Comparison of ENCODE assay signal across 20 mouse cellular contexts in the genomic region with DNA sequence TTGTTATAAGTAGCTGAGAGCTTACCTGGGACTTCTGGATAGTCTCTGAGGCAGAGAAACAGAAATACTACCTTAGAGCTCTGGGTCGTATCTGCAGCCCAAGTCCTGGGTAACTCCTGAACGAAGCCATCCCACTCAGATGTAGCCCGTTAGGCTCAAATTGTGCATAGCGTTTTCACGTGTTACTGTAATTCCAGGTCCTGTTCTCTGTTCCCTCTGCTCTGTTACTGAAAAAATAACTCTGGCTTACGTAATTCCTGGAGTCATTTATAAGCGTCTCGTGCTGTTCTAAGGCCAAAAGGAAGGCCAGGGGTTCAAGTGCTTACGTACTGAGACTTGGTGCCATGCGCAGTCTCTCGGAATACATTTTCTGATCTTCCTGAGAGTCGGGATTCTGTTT. TPM values are rescaled to one million over a fixed set of nuclear protein-coding genes. Genes with fewer than 3 reads are reported as not detected.
A peak's percentile ranks its signal among the peaks of the same experiment; 100 is the strongest.
DNase-seq lines count a peak whose midpoint lies in the region; ATAC-seq and TF ChIP-seq lines count a peak whose summit lies in the region.
"Had no signal": no experiment of that assay in that cellular context is flagged by ENCODE, and none has a peak within 500 bp of the region (broad histone marks: within the 10 kb centered on the region; RNA-seq: fewer than 3 reads in every experiment).

No protein-coding gene starts in this region.

- intact Hi-C loops in heart, adult 2 months (cut with DNase I), result no loop called here

- TF ChIP-seq EP300 in heart, adult 2 months (IDR thresholded peaks at IDR 0.05; ENCODE audit: insufficient read depth, low read depth, low read length), result no peak

- no peaks in the 10 kb centered on the region for H3K27me3 ChIP-seq in heart, adult 2 months (ENCODE audit: control insufficient read depth, insufficient read depth, low read length)
- H3K27me3 ChIP-seq in kidney, embryonic 16.5 days (ENCODE audit: insufficient read depth, low read length), result no peaks in the 10 kb centered on the region
- no peaks in the 10 kb centered on the region for H3K27me3 ChIP-seq in hindbrain, embryonic 10.5 days (ENCODE audit: insufficient read depth, poor library complexity, severe bottlenecking)
- H3K27me3 ChIP-seq: embryonic facial prominence, embryonic 12.5 days; forebrain, embryonic 13.5 days; forebrain, embryonic 15.5 days had no signal

- H3K4me1 ChIP-seq in heart, adult 2 months (ENCODE audit: control insufficient read depth, insufficient read depth, low read length), result no peaks in the 10 kb centered on the region
- no peaks in the 10 kb centered on the region; the same call in 1 of the 2 replicates for H3K4me1 ChIP-seq in kidney, embryonic 16.5 days (ENCODE audit: insufficient read depth, low read length)
- H3K4me1 ChIP-seq in hindbrain, embryonic 10.5 days (replicated peaks), result no peaks in the 10 kb centered on the region; the same call in 1 of the 2 replicates
- H3K4me1 ChIP-seq: forebrain, embryonic 13.5 days; forebrain, embryonic 15.5 days had no signal

- DNase-seq in heart, adult 11 months, result peak; percentile 51
- no peak for DNase-seq in heart, adult 2 months
- no peak for DNase-seq in kidney, postnatal 14 days
- DNase-seq in brain, adult 2 months (ENCODE audit: low read depth, low spot score), result peak; percentile 15
- DNase-seq in hindbrain, embryonic 10.5 days (ENCODE audit: low spot score), result no peak
- DNase-seq: adrenal gland, adult 2 months; adrenal gland, postnatal 10 days; adrenal gland, postnatal 25 days; cerebellum, adult 11-12 months; cerebellum, adult 2 months; cerebellum, adult 9-10 months; cerebellum, postnatal 10 days; cerebellum, postnatal 25 days had no signal

- WGBS in heart, adult 2 months, result 97% methylated on average over 12 of the region's 12 CpGs
- 84% methylated on average over 12 of the region's 12 CpGs for WGBS in kidney, embryonic 16.5 days
- WGBS in hindbrain, embryonic 10.5 days, result 95% methylated on average over 12 of the region's 12 CpGs

- H3K4me2 ChIP-seq in kidney, embryonic 16.5 days (replicated peaks; ENCODE audit: low read depth, low read length), result no peak overlapping the region
- H3K4me2 ChIP-seq: embryonic facial prominence, embryonic 12.5 days; forebrain, embryonic 13.5 days; forebrain, embryonic 15.5 days had no signal

- H3K4me3 ChIP-seq in heart, adult 2 months, result no peak overlapping the region
- no peak overlapping the region for H3K4me3 ChIP-seq in kidney, embryonic 16.5 days (ENCODE audit: low read length)
- no peak overlapping the region for H3K4me3 ChIP-seq in hindbrain, embryonic 10.5 days
- H3K4me3 ChIP-seq: embryonic facial prominence, embryonic 10.5 days; embryonic facial prominence, embryonic 12.5 days; forebrain, embryonic 13.5 days; forebrain, embryonic 15.5 days had no signal

- no peaks in the 10 kb centered on the region for H3K36me3 ChIP-seq in heart, adult 2 months (ENCODE audit: control insufficient read depth, insufficient read depth, low read length)
- H3K36me3 ChIP-seq in kidney, embryonic 16.5 days (ENCODE audit: insufficient read depth, low read length), result no peaks in the 10 kb centered on the region
- no peaks in the 10 kb centered on the region for H3K36me3 ChIP-seq in hindbrain, embryonic 10.5 days
- H3K36me3 ChIP-seq: embryonic facial prominence, embryonic 10.5 days; embryonic facial prominence, embryonic 12.5 days; forebrain, embryonic 15.5 days had no signal

- H3K9ac ChIP-seq in heart, adult 2 months (ENCODE audit: low read depth, low read length), result no peak overlapping the region
- H3K9ac ChIP-seq in kidney, embryonic 16.5 days (replicated peaks; ENCODE audit: low read length), result no peak overlapping the region
- H3K9ac ChIP-seq: embryonic facial prominence, embryonic 12.5 days; forebrain, embryonic 13.5 days; forebrain, embryonic 15.5 days had no signal

- ATAC-seq in kidney, embryonic 16.5 days (ENCODE audit: low FRiP score, low TSS enrichment), result no peak
- ATAC-seq: forebrain, embryonic 13.5 days; forebrain, embryonic 15.5 days had no signal

- TF ChIP-seq POLR2A in heart, adult 2 months (IDR thresholded peaks at IDR 0.05; ENCODE audit: insufficient read depth, low read depth, low read length), result no peak

- no peak overlapping the region for H3K27ac ChIP-seq in heart, adult 2 months
- peak overlapping the region; percentile 25; the same call in 1 of the 2 replicates for H3K27ac ChIP-seq in kidney, embryonic 16.5 days (ENCODE audit: low read length)
- no peak overlapping the region for H3K27ac ChIP-seq in hindbrain, embryonic 10.5 days
- H3K27ac ChIP-seq: embryonic facial prominence, embryonic 12.5 days; forebrain, embryonic 13.5 days; forebrain, embryonic 15.5 days had no signal

- H3K79me2 ChIP-seq in heart, adult 2 months (replicated peaks; ENCODE audit: control insufficient read depth, insufficient read depth, low read length), result no peaks in the 10 kb centered on the region

- no peak for TF ChIP-seq CTCF in heart, adult 2 months (IDR thresholded peaks at IDR 0.05)

- no peaks in the 10 kb centered on the region for H3K9me3 ChIP-seq in kidney, embryonic 16.5 days (ENCODE audit: low read length)
- H3K9me3 ChIP-seq in hindbrain, embryonic 10.5 days, result no peaks in the 10 kb centered on the region
- H3K9me3 ChIP-seq: embryonic facial prominence, embryonic 10.5 days; embryonic facial prominence, embryonic 12.5 days; forebrain, embryonic 13.5 days; forebrain, embryonic 15.5 days had no signal

RNA-seq across cellular contexts. Expression of gene Fam185a, which starts 43.3 kb away (rescaled TPM):
- 10 to 100 TPM; 18.4 to 19.9 TPM for total RNA-seq in heart, adult 2 months (2021)
- polyA plus RNA-seq in heart, adult 2 months (2012; rRNA removed), result 4.5 and 6.2 TPM in 2 replicates
- 6.0 and 7.7 TPM in 2 replicates for polyA plus RNA-seq in kidney, embryonic 16.5 days (2015; fragmentation: Nextera tagmentation; extraction: Ambion mirVana)
- 4.6 TPM in 2 replicates for polyA plus RNA-seq in hindbrain, embryonic 10.5 days (2016; fragmentation: Nextera tagmentation; extraction: Ambion mirVana)

RNA-seq across cellular contexts. Expression of gene Ccdc146, which starts 43.6 kb away (rescaled TPM):
- 1 to 10 TPM; 2.8 to 3.1 TPM for total RNA-seq in heart, adult 2 months (2021)
- polyA plus RNA-seq in heart, adult 2 months (2012; rRNA removed), result 1.5 and 2.9 TPM in 2 replicates
- 0.27 TPM in 1 of 2 replicates, not detected in the other for polyA plus RNA-seq in kidney, embryonic 16.5 days (2015; fragmentation: Nextera tagmentation; extraction: Ambion mirVana)
- 0.68 and 1.3 TPM in 2 replicates for polyA plus RNA-seq in hindbrain, embryonic 10.5 days (2016; fragmentation: Nextera tagmentation; extraction: Ambion mirVana)
- total RNA-seq: ES-E14 had no signal
- polyA plus RNA-seq: C2C12; embryonic facial prominence, embryonic 10.5 days; embryonic facial prominence, embryonic 12.5 days had no signal

Comparison
In these comparisons a context has a peak if more than half of its experiments do, and no peak if none do; other contexts are left out.
1. DNase-seq: peak in heart, adult 11 months (single experiment) and brain, adult 2 months (single experiment); none in heart, adult 2 months (0 of 2), kidney, postnatal 14 days (single experiment) and hindbrain, embryonic 10.5 days (single experiment).